Mouse (Mus musculus) common myeloid progenitor, adult 5-6 weeks (primary cell): Measurements from ENCODE around the gene Serpinb1a. TPM values are rescaled to one million over a fixed set of nuclear protein-coding genes. Genes with fewer than 3 reads are reported as not detected.
A peak's percentile ranks its signal among the peaks of the same experiment; 100 is the strongest.
"Not testable (repeated sequence)": the region's sequence is repeated elsewhere in the genome, so short reads cannot be mapped to it uniquely, and the experiment has no call there.

Experiments used
- ATAC-seq: replicated peaks from 2 replicates; pipeline ENCODE4 v1.8.0; 2016; ENCODE audit warnings: low read depth, mild to moderate bottlenecking, moderate TSS enrichment, inconsistent platforms; ENCODE audit not compliant: poor library complexity, severe bottlenecking
- total RNA-seq: library from RNA; stranded (forward); fragments of 200-1000, 187-1606 nt; gene quantifications from 2 replicates; pipeline ENCODE4 v1.2.3, GENCODE M21; 2017

Serpinb1a gene
- total RNA-seq, result 219 and 222 TPM in 2 replicates

- ATAC-seq, result peak; percentile 81
These were observed at the start of gene Serpinb1a for GRCm38 (mm10) chr13:32850668-32851404. Gene Serpinb1a (minus strand): TSS chr13:32851185.

GRCm38 (mm10) chr13:32900639-32901038 lies 49.7 kb upstream of the Serpinb1a start:
- ATAC-seq, result peak; percentile 84

- not testable (repeated sequence) for ATAC-seq
These were observed 48.1 kb upstream of the Serpinb1a start for GRCm38 (mm10) chr13:32899114-32899513.

DNA sequence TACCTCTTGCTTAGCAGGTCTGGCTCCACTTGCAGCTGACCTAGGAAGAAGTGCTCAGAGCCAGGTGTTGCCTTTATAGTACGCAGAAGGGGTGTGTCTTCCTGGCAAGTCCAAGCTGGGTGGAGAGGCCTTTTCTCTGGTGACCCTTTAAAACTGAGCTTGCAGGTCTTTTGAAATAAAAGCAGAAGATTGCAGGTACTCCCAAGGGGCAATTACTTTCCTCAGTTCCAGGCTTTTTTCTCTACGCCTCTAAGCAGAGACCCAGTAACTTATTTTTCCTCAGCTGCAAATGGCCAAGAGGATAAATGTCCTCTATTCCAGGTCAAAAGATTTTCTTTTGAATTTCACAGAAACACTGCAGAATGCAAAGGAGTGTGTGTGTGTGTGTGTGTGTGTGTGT lies 47.1 kb upstream of the Serpinb1a start, which contains the start of gene Serpinb1c:
Gene Serpinb1c, minus strand, starts transcription at position 101 of the 400 bp plus-strand sequence.
- ATAC-seq, result no peak

- no peak for ATAC-seq
These were observed 45.9 kb upstream of the Serpinb1a start for GRCm38 (mm10) chr13:32896931-32897330.

DNA sequence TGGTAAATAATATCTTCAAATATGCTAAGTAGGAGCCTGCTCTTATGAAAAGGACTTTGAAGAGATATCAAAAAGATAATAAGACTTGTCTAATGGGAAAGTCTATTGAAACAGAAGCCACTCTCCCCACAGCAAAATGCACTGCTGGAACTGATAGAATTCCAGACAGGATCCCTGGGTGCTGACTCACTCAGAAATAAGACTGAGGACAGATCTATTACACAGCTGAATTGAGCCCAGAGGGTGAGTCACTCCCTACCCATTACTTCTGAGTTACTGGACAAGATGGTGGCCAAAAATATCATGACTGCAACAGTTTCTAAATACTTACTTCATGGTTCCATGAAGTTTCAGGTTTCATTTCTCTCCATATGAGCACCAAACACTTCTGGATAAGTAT lies 33.8 kb upstream of the Serpinb1a start:
- no peak for ATAC-seq

- ATAC-seq, result no peak
These were observed 22.9 kb upstream of the Serpinb1a start for GRCm38 (mm10) chr13:32873862-32874261.

DNA sequence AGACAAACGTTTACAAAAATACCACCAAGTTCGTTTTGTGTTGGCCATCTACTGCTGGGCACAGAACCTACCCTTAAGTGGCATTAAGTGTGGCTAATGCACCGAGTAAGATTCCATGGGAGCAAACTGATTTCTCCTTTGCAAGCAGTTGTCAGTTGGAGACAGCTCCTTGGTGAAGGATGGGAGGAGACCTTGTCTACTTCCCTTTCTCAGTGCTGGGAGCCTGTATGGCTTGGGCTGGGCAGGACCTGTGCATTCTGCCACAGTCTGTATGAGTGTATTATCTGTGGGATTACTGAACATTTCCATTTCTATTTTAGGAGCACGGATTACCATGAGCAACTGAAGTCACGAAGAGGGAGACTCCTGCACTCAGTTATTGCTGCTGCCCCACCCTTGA lies 17.9 kb upstream of the Serpinb1a start:
- peak; percentile 63 for ATAC-seq

DNA sequence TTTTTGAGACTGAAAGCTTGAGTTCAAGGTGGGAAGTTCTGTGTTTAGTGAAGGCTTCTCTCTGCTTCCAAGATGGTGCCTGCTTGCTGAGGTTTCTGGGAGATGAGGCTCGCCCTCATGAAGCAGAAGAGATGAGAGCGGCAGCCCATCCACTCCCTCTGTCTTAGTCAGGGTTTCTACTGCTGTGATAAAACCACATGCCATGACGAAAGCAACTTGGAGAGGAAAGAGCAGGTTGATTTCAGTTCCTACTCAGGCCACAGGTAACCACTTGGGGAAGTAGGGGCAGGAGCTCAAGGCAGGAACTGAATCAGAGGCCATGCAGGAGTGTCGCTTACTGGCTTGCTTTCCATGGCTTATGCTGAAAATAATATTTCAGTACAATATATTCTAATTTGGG lies 17.2 kb upstream of the Serpinb1a start:
- peak; percentile 70 for ATAC-seq

DNA sequence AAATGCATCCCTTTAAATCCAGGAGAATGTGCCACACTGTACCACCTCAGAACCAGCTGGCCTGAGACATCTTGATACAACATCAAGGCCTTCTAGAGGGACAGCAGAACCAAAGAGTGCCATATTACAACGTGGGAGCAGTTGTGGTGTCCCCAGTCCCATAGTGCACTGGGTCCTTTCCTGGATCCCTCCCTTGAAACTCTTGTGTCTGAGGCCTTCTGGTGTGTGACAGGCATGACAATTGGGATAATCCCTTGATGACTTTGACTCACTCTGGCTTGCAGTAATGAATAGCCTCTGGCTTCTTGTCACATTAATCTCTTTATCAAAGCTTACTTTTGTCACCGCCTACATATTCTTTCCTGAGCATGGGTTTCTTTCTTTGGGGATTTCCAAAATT lies 16.0 kb upstream of the Serpinb1a start:
- ATAC-seq, result no peak

DNA sequence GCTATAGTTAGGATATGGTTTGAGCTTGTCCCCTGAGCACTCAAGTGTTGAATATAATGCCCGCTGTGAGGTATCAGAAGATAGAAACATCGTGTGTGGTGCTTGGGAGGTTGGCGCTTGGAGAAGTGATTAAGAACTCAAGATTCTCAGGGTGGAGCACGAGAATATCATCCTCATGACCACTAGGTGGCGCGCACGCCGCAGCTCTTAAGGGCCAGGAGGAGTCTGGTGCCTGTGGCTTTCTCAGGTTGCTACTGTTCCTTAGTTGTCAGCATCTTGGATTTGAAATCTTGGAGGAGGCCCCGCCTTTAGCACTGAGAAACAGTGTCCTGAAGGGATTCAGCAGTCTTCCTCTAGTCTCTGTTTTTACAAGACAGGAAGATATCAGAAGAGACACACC lies 15.5 kb upstream of the Serpinb1a start:
- ATAC-seq, result peak; percentile 80

- peak; percentile 45; the same call in 1 of the 2 replicates for ATAC-seq
These were observed 14.6 kb upstream of the Serpinb1a start for GRCm38 (mm10) chr13:32865591-32865990.

DNA sequence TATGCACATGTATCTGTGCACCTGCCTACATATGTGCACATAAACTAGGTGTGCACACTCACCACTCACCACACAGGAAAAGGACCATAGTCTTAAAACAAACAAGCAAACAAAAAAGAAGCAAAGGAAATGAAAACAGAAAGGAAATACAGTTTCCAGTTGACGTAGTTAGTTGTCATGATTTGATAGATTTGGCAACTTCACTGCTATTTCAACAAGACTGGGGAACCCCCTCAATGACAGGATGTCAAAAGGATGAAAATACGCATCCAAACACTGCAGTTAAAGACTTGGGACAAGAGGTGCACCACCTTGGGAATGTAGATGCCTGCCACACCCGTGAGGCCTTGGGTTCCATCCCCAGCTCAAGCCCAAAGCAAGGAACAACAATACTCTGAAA lies 13.5 kb upstream of the Serpinb1a start:
- ATAC-seq, result not testable (repeated sequence)

DNA sequence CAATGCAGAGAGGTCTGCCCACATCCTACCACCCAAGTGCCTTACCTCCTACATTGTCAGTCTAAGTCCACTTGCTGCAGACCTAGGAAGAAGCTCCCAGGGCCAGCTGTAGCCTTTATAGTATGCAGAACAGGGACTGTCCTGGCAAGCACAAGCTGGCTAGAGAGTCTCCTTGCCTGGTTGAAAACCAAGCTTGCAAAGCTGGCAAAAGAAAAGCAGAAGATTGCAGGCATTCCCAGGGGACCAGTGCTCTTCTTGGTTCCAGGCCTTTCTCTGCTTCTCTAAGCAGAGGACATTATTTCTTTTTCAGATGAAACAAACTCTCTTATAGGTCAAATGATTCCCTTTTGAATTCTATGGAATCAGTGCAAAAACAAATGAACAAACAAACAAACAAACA lies 12.5 kb upstream of the Serpinb1a start:
- no peak for ATAC-seq

DNA sequence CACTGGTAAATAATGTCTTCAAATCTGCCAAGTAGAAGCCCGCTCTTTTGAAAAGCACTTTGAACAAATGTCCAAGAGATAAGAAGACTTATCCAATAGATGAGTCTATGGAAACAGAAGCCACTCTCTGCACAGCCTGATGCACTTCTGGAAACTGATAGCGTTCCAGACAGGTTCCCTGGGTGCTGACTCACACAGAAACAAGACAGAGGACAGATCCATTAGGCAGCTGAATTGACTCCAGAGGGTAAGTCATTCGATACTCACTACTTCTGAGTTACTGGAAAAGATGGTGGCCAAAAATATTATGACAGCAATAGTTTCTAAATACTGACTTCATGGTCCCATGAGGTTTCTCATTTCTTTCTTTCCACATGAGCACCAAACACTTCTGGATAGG lies 9.8 kb upstream of the Serpinb1a start:
- no peak for ATAC-seq

DNA sequence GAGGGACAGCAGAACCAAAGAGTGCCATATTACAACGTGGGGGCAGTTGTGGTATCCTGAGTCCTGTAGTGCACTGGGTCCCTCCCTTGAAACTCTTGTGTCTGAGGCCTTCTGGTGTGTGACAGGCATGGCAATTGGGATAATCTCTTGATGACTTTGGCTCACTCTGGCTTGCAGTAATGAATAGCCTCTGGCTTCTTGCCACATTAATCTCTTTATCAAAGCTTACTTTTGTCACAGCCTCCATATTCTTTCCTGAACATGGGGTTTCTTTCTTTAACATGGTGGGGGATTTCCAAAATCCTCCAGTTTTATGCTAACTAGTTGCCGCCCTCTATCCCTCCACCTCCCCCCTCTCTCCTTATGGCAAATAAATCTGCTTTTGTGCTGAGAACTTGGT lies 2.1 kb upstream of the Serpinb1a start:
- ATAC-seq, result no peak

GRCm38 (mm10) chr13:32852539-32852938 lies 1.6 kb upstream of the Serpinb1a start:
- ATAC-seq, result no peak

DNA sequence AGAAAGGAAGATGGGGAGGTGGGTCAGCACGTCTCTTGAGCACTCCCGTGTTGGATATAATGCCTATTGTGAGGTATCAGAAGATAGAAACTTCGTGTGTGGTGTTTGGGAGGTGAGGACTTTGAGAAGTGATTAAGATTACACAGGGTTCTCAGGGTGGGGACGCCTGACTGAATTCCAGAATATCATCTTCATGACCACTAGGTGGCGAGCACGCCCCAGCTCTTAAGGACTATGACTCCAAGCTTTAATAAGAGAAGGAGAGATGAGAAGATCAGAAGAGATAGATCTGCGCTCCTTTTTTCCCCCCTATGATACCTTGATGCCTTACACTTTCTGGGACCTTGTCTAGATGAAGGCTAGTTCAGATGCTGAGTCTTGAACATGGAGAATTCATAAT lies 982 bp upstream of the Serpinb1a start:
- peak; percentile 53 for ATAC-seq

DNA sequence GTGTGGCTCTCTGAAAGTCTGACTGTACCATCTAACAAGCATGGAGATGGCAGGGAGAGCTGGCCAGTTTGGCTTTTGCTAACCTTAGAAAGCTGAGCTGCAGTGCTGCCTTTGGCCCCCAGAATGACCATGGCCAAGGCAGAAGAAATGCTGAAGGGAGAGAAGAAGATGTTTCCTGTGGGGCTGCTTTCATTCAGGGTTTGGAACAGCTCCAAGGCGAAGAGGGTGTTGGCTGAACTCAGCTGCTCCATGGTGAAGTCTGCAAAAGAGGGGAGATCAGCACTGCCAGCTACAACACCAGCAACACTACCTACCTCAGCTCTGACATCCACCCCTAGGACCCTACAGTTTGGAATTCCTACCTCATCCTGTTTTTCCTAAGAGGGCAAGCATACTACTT lies 829 bp downstream of the Serpinb1a start:
- 0 out of 2 replicates have a peak, but pooled peaks have one; percentile 20 for ATAC-seq

DNA sequence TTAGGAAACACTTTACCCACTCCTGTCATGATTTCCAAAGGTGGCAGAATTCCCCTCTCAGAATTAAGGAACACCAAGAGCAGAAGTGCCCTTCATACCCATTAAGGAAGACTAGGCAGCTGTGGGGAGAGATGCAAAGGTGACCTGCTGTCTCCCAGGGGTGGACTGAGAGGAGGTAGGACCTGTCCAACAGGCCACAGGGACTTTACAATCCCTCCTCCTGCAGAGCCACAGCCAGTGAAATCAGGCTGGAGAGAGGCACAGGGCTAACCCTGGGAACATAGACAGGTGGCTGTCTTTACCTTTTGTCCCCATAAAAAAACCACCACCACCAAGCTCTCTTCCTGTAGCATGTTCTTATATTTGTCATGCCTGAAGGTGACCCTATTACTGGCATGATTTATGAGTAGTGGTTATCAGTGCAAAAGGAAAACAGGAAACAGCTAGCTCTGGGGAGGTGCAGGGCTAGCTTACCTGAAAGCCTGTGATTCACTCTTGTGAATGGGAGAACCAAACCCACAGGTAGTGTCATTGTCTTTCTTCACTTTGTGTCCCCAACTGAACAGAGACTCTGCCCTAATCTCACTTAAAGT lies 1.4 kb downstream of the Serpinb1a start:
- ATAC-seq, result no peak

DNA sequence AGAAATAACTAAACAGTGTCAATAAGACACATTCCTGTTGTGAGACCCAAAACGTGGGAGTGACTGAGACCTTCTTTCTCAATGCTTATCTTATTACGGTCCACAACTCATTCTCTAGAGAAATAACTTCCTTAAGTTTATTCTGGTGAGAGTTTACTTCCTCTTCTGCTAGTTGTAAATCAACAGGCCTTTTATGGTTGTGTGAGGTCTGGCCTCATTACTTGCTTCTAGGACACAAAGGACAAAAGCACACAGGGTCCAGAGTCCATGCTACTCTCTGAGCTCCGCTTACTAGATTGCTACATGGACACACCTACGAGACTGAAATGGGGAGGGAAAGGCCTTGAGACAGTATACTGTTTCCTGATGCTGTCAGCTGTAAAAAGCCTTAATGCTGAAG lies 1.9 kb downstream of the Serpinb1a start:
- ATAC-seq, result peak; percentile 62

DNA sequence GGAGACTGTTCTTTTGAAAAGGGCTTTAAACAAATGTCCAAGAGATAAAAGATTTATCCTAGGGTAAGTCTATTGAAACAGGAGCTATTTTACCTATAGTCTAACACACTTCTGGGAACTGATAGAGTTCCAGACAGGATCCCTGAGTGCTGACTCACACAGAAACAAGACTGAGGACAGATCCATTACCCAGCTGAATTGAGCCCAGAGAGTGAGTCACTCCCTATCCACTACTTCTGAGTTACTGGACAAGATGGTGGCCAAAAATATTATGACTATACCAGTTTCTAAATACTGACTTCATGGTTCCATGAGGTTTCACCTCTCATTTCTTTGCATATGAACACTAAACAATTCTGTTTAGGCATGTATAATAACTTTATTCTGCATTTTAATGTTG lies 4.8 kb downstream of the Serpinb1a start:
- no peak for ATAC-seq
